Mouse (Mus musculus): Measurements from ENCODE around the gene Asic4. TPM values are rescaled to one million over a fixed set of nuclear protein-coding genes. Genes with fewer than 3 reads are reported as not detected.
A peak's percentile ranks its signal among the peaks of the same experiment; 100 is the strongest.

Asic4 gene
- polyA plus RNA-seq, 1 experiment: not detected

GRCm38 (mm10) chr1:75421794-75422193, 28.4 kb upstream of the Asic4 start:
- Histone ChIP-seq H3K4me1 (ENCODE audit: control insufficient read depth) (no peaks in the 10 kb centered on the region; the same call in 1 of the 2 replicates), H3K9me3 (ENCODE audit: control insufficient read depth, low read length) (no peaks in the 10 kb centered on the region), H3K4me3 (replicated peaks) (no peak overlapping the region), H3K27me3 (ENCODE audit: control insufficient read depth) (peaks cover 56% of the 10 kb centered on the region), H3K36me3 (ENCODE audit: control insufficient read depth) (no peaks in the 10 kb centered on the region)
- TF ChIP-seq TAL1 (IDR thresholded peaks at IDR 0.05; ENCODE audit: low read length): no peak
- TF ChIP-seq GATA1 (IDR thresholded peaks at IDR 0.05; ENCODE audit: low read length): no peak

GRCm38 (mm10) chr1:75422216-75422822, 27.9 kb upstream of the Asic4 start:
- H3K9me3 ChIP-seq (ENCODE audit: control insufficient read depth, low read length): no peaks in the 10 kb centered on the region

GRCm38 (mm10) chr1:75422823-75423471, 27.3 kb upstream of the Asic4 start:
- no peak for TF ChIP-seq GATA1 (IDR thresholded peaks at IDR 0.05; ENCODE audit: low read length)
- no peak for TF ChIP-seq TAL1 (IDR thresholded peaks at IDR 0.05; ENCODE audit: low read length)
- Histone ChIP-seq H3K36me3 (ENCODE audit: control insufficient read depth) (no peaks in the 10 kb centered on the region), H3K4me3 (replicated peaks) (no peak overlapping the region), H3K27me3 (ENCODE audit: control insufficient read depth) (peaks cover 57% of the 10 kb centered on the region), H3K9me3 (ENCODE audit: control insufficient read depth, low read length) (no peaks in the 10 kb centered on the region), H3K4me1 (ENCODE audit: control insufficient read depth) (no peaks in the 10 kb centered on the region; the same call in 1 of the 2 replicates)

More at GRCm38 (mm10) chr1:75422216-75422822, 27.9 kb upstream of the Asic4 start:
- peaks cover 57% of the 10 kb centered on the region for H3K27me3 ChIP-seq (ENCODE audit: control insufficient read depth)
- H3K36me3 ChIP-seq (ENCODE audit: control insufficient read depth): no peaks in the 10 kb centered on the region
- no peaks in the 10 kb centered on the region; the same call in 1 of the 2 replicates for H3K4me1 ChIP-seq (ENCODE audit: control insufficient read depth)
- H3K4me3 ChIP-seq (replicated peaks): no peak overlapping the region
- TF ChIP-seq GATA1 (IDR thresholded peaks at IDR 0.05; ENCODE audit: low read length) (no peak), TAL1 (IDR thresholded peaks at IDR 0.05; ENCODE audit: low read length) (no peak)

- peaks cover 57% of the 10 kb centered on the region for H3K27me3 ChIP-seq (ENCODE audit: control insufficient read depth)
- TF ChIP-seq TAL1 (IDR thresholded peaks at IDR 0.05; ENCODE audit: low read length): no peak
- TF ChIP-seq GATA1 (IDR thresholded peaks at IDR 0.05; ENCODE audit: low read length): no peak
- H3K36me3 ChIP-seq (ENCODE audit: control insufficient read depth): no peaks in the 10 kb centered on the region
- H3K4me1 ChIP-seq (ENCODE audit: control insufficient read depth): no peaks in the 10 kb centered on the region; the same call in 1 of the 2 replicates
- H3K4me3 ChIP-seq (replicated peaks): no peak overlapping the region
- H3K9me3 ChIP-seq (ENCODE audit: control insufficient read depth, low read length): no peaks in the 10 kb centered on the region
Measured at GRCm38 (mm10) chr1:75423780-75424390, 26.4 kb upstream of the Asic4 start.

- no peaks in the 10 kb centered on the region; the same call in 1 of the 2 replicates for H3K4me1 ChIP-seq (ENCODE audit: control insufficient read depth)
- no peaks in the 10 kb centered on the region for H3K36me3 ChIP-seq (ENCODE audit: control insufficient read depth)
- peaks cover 53% of the 10 kb centered on the region for H3K27me3 ChIP-seq (ENCODE audit: control insufficient read depth)
- no peaks in the 10 kb centered on the region for H3K9me3 ChIP-seq (ENCODE audit: control insufficient read depth, low read length)
- TF ChIP-seq GATA1 (IDR thresholded peaks at IDR 0.05; ENCODE audit: low read length) (no peak), TAL1 (IDR thresholded peaks at IDR 0.05; ENCODE audit: low read length) (no peak)
- H3K4me3 ChIP-seq (replicated peaks): no peak overlapping the region
Measured at GRCm38 (mm10) chr1:75425796-75426471, 24.3 kb upstream of the Asic4 start.

GRCm38 (mm10) chr1:75435475-75436328, 14.5 kb upstream of the Asic4 start, which contains the start of gene Gmppa:
TSS of gene Gmppa (plus strand) at chr1:75435930.
- Histone ChIP-seq H3K27me3 (ENCODE audit: control insufficient read depth) (peaks cover 11% of the 10 kb centered on the region), H3K9me3 (ENCODE audit: control insufficient read depth, low read length) (no peaks in the 10 kb centered on the region), H3K4me3 (replicated peaks) (peak within 1 kb of the TSS; percentile 76), H3K4me1 (ENCODE audit: control insufficient read depth) (peaks cover 17% of the 10 kb centered on the region), H3K36me3 (ENCODE audit: control insufficient read depth) (peaks cover 18% of the 10 kb centered on the region)
- TF ChIP-seq GATA1 (IDR thresholded peaks at IDR 0.05; ENCODE audit: low read length): no peak

- H3K9me3 ChIP-seq (ENCODE audit: control insufficient read depth, low read length): no peaks in the 10 kb centered on the region
- TF ChIP-seq GATA1 (IDR thresholded peaks at IDR 0.05; ENCODE audit: low read length) (no peak), TAL1 (IDR thresholded peaks at IDR 0.05; ENCODE audit: low read length) (no peak)
- H3K27me3 ChIP-seq (ENCODE audit: control insufficient read depth): no peaks in the 10 kb centered on the region; the same call in 1 of the 2 replicates
- H3K4me3 ChIP-seq (replicated peaks): no peak overlapping the region
- peaks cover 39% of the 10 kb centered on the region for H3K36me3 ChIP-seq (ENCODE audit: control insufficient read depth)
- peaks cover 22% of the 10 kb centered on the region for H3K4me1 ChIP-seq (ENCODE audit: control insufficient read depth)
Measured at GRCm38 (mm10) chr1:75438782-75439181, 11.5 kb upstream of the Asic4 start.

GRCm38 (mm10) chr1:75440661-75441060, 9.6 kb upstream of the Asic4 start:
- H3K4me3 ChIP-seq (replicated peaks): no peak overlapping the region
- peaks cover 39% of the 10 kb centered on the region for H3K36me3 ChIP-seq (ENCODE audit: control insufficient read depth)
- peaks cover 3% of the 10 kb centered on the region for H3K27me3 ChIP-seq (ENCODE audit: control insufficient read depth)
- peaks cover 36% of the 10 kb centered on the region for H3K4me1 ChIP-seq (ENCODE audit: control insufficient read depth)
- TF ChIP-seq GATA1 (IDR thresholded peaks at IDR 0.05; ENCODE audit: low read length) (no peak), TAL1 (IDR thresholded peaks at IDR 0.05; ENCODE audit: low read length) (no peak)
- H3K9me3 ChIP-seq (ENCODE audit: control insufficient read depth, low read length): no peaks in the 10 kb centered on the region

Data from erythroblast, embryonic 14.5 days (primary cell).